24 mouse cellular contexts compared by ENCODE assay signal in the genomic region with DNA sequence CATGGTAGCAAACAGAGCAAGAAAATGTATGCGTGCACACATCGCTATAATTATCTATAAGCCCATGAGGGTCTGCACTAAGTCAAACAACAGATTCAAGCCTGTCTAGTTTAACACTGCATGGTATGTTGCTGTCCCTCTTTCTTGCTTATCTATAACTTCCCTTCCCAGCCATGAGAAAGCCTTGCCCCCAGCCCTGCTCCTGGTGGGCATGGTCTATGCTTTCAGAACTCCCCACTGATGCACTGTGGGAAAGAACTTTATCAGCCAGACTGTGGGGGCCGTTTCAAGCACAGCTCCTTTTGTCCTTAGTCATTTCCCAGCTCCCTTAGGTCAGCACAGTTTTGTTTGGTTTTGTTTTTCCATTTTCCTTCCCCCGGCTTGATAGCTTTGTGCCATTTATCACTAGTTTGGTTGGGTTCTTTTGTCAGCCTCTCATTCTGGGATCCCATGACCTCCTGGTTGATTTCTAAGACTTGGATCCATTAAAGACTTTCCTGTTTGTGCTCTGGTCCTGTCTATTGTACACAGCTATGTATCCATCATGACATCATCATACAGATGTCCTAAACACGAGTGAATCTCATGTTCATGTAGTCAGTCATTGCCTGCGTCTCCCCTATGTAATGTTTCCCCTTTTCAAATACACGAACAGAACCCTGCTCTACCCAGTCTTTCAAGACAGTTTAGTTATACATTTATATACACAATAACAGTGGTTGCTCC. TPM values are rescaled to one million over a fixed set of nuclear protein-coding genes. Genes with fewer than 3 reads are reported as not detected.
DNase-seq lines count a peak whose midpoint lies in the region; ATAC-seq and TF ChIP-seq lines count a peak whose summit lies in the region.
"Had no signal": no experiment of that assay in that cellular context is flagged by ENCODE, and none has a peak within 500 bp of the region (broad histone marks: within the 10 kb centered on the region; RNA-seq: fewer than 3 reads in every experiment).

No protein-coding gene starts in this region.

- peaks cover 21% of the 10 kb centered on the region for H3K4me1 ChIP-seq in heart, embryonic 13.5 days
- peaks cover 4% of the 10 kb centered on the region; the same call in 1 of the 2 replicates for H3K4me1 ChIP-seq in lung, embryonic 15.5 days
- H3K4me1 ChIP-seq in liver, postnatal 0 days (ENCODE audit: insufficient read depth): no peaks in the 10 kb centered on the region
- H3K4me1 ChIP-seq: hindbrain, embryonic 15.5 days; intestine, embryonic 15.5 days; limb, embryonic 10.5 days; neural tube, embryonic 15.5 days had no signal

- peak overlapping the region; percentile 19; the same call in 1 of the 2 replicates for H3K4me2 ChIP-seq in heart, embryonic 13.5 days
- H3K4me2 ChIP-seq in lung, embryonic 15.5 days: no peak overlapping the region
- H3K4me2 ChIP-seq in liver, postnatal 0 days (ENCODE audit: low read depth, low read length): no peak overlapping the region
- H3K4me2 ChIP-seq: hindbrain, embryonic 15.5 days; intestine, embryonic 15.5 days; neural tube, embryonic 15.5 days had no signal

- H3K4me3 ChIP-seq in heart, embryonic 13.5 days: no peak overlapping the region
- no peak overlapping the region for H3K4me3 ChIP-seq in lung, embryonic 15.5 days
- H3K4me3 ChIP-seq in liver, postnatal 0 days (ENCODE audit: low read depth, low read length): no peak overlapping the region
- H3K4me3 ChIP-seq: forebrain, embryonic 10.5 days; hindbrain, embryonic 15.5 days; intestine, embryonic 15.5 days; left cerebral cortex, adult 2 months; limb, embryonic 10.5 days; neural tube, embryonic 15.5 days had no signal

- WGBS in heart, embryonic 13.5 days: 33% methylated on average over 7 of the region's 7 CpGs
- 34% methylated on average over 7 of the region's 7 CpGs for WGBS in lung, embryonic 15.5 days
- 46% methylated on average over 7 of the region's 7 CpGs for WGBS in liver, postnatal 0 days (ENCODE audit: insufficient replicate concordance)

- TF ChIP-seq EP300 in liver, postnatal 0 days (IDR thresholded peaks at IDR 0.05; ENCODE audit: low read depth): no peak

- no peak overlapping the region for H3K9ac ChIP-seq in heart, embryonic 13.5 days
- H3K9ac ChIP-seq in lung, embryonic 15.5 days: no peak overlapping the region
- no peak overlapping the region for H3K9ac ChIP-seq in liver, postnatal 0 days (replicated peaks)
- H3K9ac ChIP-seq: hindbrain, embryonic 15.5 days; intestine, embryonic 15.5 days; neural tube, embryonic 15.5 days had no signal

- peak; percentile 84 for ATAC-seq in heart, embryonic 13.5 days (ENCODE audit: extremely low read depth, insufficient number of reproducible peaks, low FRiP score, low TSS enrichment)
- peak; percentile 77 for ATAC-seq in lung, embryonic 15.5 days (ENCODE audit: borderline replicate concordance, extremely low read depth, low FRiP score, low TSS enrichment)
- ATAC-seq in liver, postnatal 0 days: 0 out of 2 replicates have a peak, but pooled peaks have one; percentile 25
- ATAC-seq: forebrain, embryonic 16.5 days; intestine, embryonic 15.5 days had no signal

- H3K9me3 ChIP-seq in heart, embryonic 13.5 days: no peaks in the 10 kb centered on the region
- H3K9me3 ChIP-seq in lung, embryonic 15.5 days: no peaks in the 10 kb centered on the region
- no peaks in the 10 kb centered on the region for H3K9me3 ChIP-seq in liver, postnatal 0 days (ENCODE audit: low read length)
- H3K9me3 ChIP-seq: forebrain, embryonic 10.5 days; G1E; hindbrain, embryonic 15.5 days; intestine, embryonic 15.5 days; limb, embryonic 10.5 days; neural tube, embryonic 15.5 days had no signal

- TF ChIP-seq CTCF in liver, postnatal 0 days (IDR thresholded peaks at IDR 0.05; ENCODE audit: low read depth): no peak

- intact Hi-C loops in heart, postnatal 25 days (cut with DNase I): no loop called here

- DNase-seq in heart, postnatal 25 days (ENCODE audit: low spot score): no peak
- DNase-seq in lung, postnatal 4 days: no peak
- DNase-seq in liver: peak; percentile 6
- no peak for DNase-seq in liver, postnatal 0 days
- DNase-seq in left cerebral cortex, adult 8-10 months (ENCODE audit: low spot score in 2 of 2): no peak
- DNase-seq: adrenal gland, adult 8-10 months; cerebellum, adult 11-12 months; cerebellum, postnatal 10 days; gastrocnemius, postnatal 14 days; kidney, adult 8-10 months; kidney, postnatal 10 days; right cerebral cortex, adult 18-20 months; right cerebral cortex, postnatal 4 days; thymus, postnatal 25 days had no signal

- no peaks in the 10 kb centered on the region for H3K27me3 ChIP-seq in heart, embryonic 13.5 days (replicated peaks)
- H3K27me3 ChIP-seq in lung, embryonic 15.5 days: no peaks in the 10 kb centered on the region
- H3K27me3 ChIP-seq in liver, postnatal 0 days (ENCODE audit: insufficient read depth, low read length): no peaks in the 10 kb centered on the region
- H3K27me3 ChIP-seq: hindbrain, embryonic 15.5 days; intestine, embryonic 15.5 days; neural tube, embryonic 15.5 days had no signal

- H3K36me3 ChIP-seq in heart, embryonic 13.5 days: no peaks in the 10 kb centered on the region
- H3K36me3 ChIP-seq in lung, embryonic 15.5 days: no peaks in the 10 kb centered on the region
- H3K36me3 ChIP-seq in liver, postnatal 0 days (replicated peaks; ENCODE audit: insufficient read depth, low read length): no peaks in the 10 kb centered on the region
- H3K36me3 ChIP-seq: forebrain, embryonic 10.5 days; G1E; hindbrain, embryonic 15.5 days; intestine, embryonic 15.5 days; limb, embryonic 10.5 days; neural tube, embryonic 15.5 days had no signal

- peak overlapping the region; percentile 79 for H3K27ac ChIP-seq in heart, embryonic 13.5 days (replicated peaks)
- H3K27ac ChIP-seq in lung, embryonic 15.5 days: no peak overlapping the region
- no peak overlapping the region for H3K27ac ChIP-seq in liver, postnatal 0 days (ENCODE audit: low read depth)
- H3K27ac ChIP-seq: forebrain, embryonic 10.5 days; hindbrain, embryonic 15.5 days; intestine, embryonic 15.5 days; left cerebral cortex, adult 2 months; limb, embryonic 10.5 days; neural tube, embryonic 15.5 days had no signal

RNA-seq across cellular contexts. Expression of a gene that starts 16.7 kb away (rescaled TPM):
- polyA plus RNA-seq in heart, embryonic 13.5 days (2015; fragmentation: Nextera tagmentation; extraction: Ambion mirVana): 202 and 217 TPM in 2 replicates
- total RNA-seq in heart, postnatal 25 days (2021): 10 to 100 TPM in 1 of 2 experiments, 1 to 10 TPM in 1; 9.6 to 12.4 TPM
- 134 and 135 TPM in 2 replicates for polyA plus RNA-seq in lung, embryonic 15.5 days (2015; fragmentation: Nextera tagmentation; extraction: Ambion mirVana)
- polyA plus RNA-seq in liver, postnatal 0 days (2015; fragmentation: Nextera tagmentation; extraction: Ambion mirVana): 11.3 and 12.6 TPM in 2 replicates
- total RNA-seq in left cerebral cortex, adult 8-10 months (2022): 10 to 100 TPM; 12.9 to 18.8 (median 15.7) TPM

Comparison
In these comparisons a context has a peak if more than half of its experiments do, and no peak if none do; other contexts are left out.
1. ATAC-seq: peak in every context shown above with its lines; median percentile 84 in heart, embryonic 13.5 days; 77 in lung, embryonic 15.5 days; 25 in liver, postnatal 0 days.